Mouse (Mus musculus): Measurements from ENCODE around the gene Sprr2a2. TPM values are rescaled to one million over a fixed set of nuclear protein-coding genes. Genes with fewer than 3 reads are reported as not detected.

Sprr2a2 gene
- 1.4 and 1.5 TPM in 2 replicates for polyA plus RNA-seq (2012; rRNA removed)

DNA sequence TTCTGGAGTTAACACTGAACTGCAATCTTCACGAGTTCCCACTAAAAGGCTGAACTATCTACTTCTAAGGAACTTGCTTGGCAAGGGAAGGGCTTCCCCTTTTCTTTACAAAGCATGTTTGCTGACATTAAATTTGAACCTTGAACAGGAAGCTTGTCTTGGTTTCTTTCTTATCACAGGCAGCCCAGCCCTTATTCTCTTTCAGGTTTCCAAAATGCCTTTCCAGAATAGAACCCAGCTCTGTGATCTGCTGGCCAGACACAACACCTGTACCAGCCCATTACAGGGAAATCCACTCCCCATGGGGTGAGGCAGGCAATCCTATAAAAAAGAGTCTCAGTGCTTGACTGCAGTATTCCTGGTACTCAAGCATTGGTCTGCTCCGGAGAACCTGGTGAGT, at the start of gene Sprr2a2, which contains the start of gene Sprr2a1:
Sprr2a2 (plus strand) TSS at position 352 of the 400 bp plus-strand sequence.
Sprr2a1 (plus strand) TSS at position 231 of the 400 bp plus-strand sequence.

DNA sequence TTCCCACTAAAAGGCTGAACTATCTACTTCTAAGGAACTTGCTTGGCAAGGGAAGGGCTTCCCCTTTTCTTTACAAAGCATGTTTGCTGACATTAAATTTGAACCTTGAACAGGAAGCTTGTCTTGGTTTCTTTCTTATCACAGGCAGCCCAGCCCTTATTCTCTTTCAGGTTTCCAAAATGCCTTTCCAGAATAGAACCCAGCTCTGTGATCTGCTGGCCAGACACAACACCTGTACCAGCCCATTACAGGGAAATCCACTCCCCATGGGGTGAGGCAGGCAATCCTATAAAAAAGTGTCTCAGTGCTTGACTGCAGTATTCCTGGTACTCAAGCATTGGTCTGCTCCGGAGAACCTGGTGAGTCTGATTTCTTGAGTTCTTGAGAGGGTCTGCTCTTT, 69.4 kb downstream of the Sprr2a2 start, which contains the start of gene Sprr2a3:
Sprr2a3 (plus strand) TSS at position 317 of the 400 bp plus-strand sequence.

Other genes starting within 250 kb of the Sprr2a2 start
- not detected in 2 replicates for gene Pglyrp3, start 201.3 kb upstream of the Sprr2a2 start, polyA plus RNA-seq (2012; rRNA removed)
- gene Lor, start 132.8 kb upstream of the Sprr2a2 start, polyA plus RNA-seq (2012; rRNA removed) = 1.6 and 2.8 TPM in 2 replicates
- gene Prr9, start 92.0 kb upstream of the Sprr2a2 start, polyA plus RNA-seq (2012; rRNA removed) = not detected in 2 replicates
- not detected in 2 replicates for gene Lelp1, start 73.2 kb upstream of the Sprr2a2 start, polyA plus RNA-seq (2012; rRNA removed)
- gene Sprr2a1, start 121 bp upstream of the Sprr2a2 start, polyA plus RNA-seq (2012; rRNA removed) = 0.02 TPM in 1 of 2 replicates, not detected in the other
- gene Sprr2a3, start 69.5 kb downstream of the Sprr2a2 start, polyA plus RNA-seq (2012; rRNA removed) = not detected in 2 replicates
- not detected in 2 replicates for gene Sprr2b, start 100.7 kb downstream of the Sprr2a2 start, polyA plus RNA-seq (2012; rRNA removed)
- gene Sprr2d, start 123.2 kb downstream of the Sprr2a2 start, polyA plus RNA-seq (2012; rRNA removed) = not detected in 2 replicates
- gene Sprr2e, start 136.2 kb downstream of the Sprr2a2 start, polyA plus RNA-seq (2012; rRNA removed) = not detected in 2 replicates
- gene Sprr2f, start 149.3 kb downstream of the Sprr2a2 start, polyA plus RNA-seq (2012; rRNA removed) = not detected in 2 replicates
- gene Sprr2h, start 169.8 kb downstream of the Sprr2a2 start, polyA plus RNA-seq (2012; rRNA removed) = not detected in 2 replicates
- gene Sprr2i, start 192.1 kb downstream of the Sprr2a2 start, polyA plus RNA-seq (2012; rRNA removed) = not detected in 2 replicates
- gene Sprr2j-ps, start 202.2 kb downstream of the Sprr2a2 start, polyA plus RNA-seq (2012; rRNA removed) = not detected in 2 replicates
- 2.8 and 5.1 TPM in 2 replicates for gene Gm9774, start 213.5 kb downstream of the Sprr2a2 start, polyA plus RNA-seq (2012; rRNA removed)
- not detected in 2 replicates for gene Sprr2k, start 216.7 kb downstream of the Sprr2a2 start, polyA plus RNA-seq (2012; rRNA removed)
- gene Sprr1b, start 222.9 kb downstream of the Sprr2a2 start, polyA plus RNA-seq (2012; rRNA removed) = not detected in 2 replicates
- not detected in 2 replicates for gene Sprr3, start 242.8 kb downstream of the Sprr2a2 start, polyA plus RNA-seq (2012; rRNA removed)